Mouse (Mus musculus) hindbrain, embryonic 15.5 days (tissue): ENCODE results near the gene Anpep. TPM values are rescaled to one million over a fixed set of nuclear protein-coding genes. Genes with fewer than 3 reads are reported as not detected.

Source experiments
- ATAC-seq: fragments of 200-750 bp; cut with Nextera tagmentation; 2 replicates; pipeline ENCODE4 v1.8.0; 2017; ENCODE audit warnings: low read depth, moderate number of reproducible peaks, moderate TSS enrichment; ENCODE audit not compliant: low FRiP score
- H3K27ac ChIP-seq: fragments of 300-500 bp; sonication (generic); replicated peaks from 2 replicates; pipeline ENCODE4 v1.5.1; 2015; ENCODE audit warnings: mild to moderate bottlenecking, inconsistent platforms
- H3K27me3 ChIP-seq: fragments of 300-500 bp; sonication (generic); 2 replicates; pipeline ENCODE4 v1.6.1; 2015; ENCODE audit warnings: control low read depth, inconsistent platforms
- H3K36me3 ChIP-seq: fragments of 300-500 bp; sonication (generic); 2 replicates; pipeline ENCODE4 v1.6.1; 2015; ENCODE audit warnings: control low read depth, inconsistent platforms
- H3K4me1 ChIP-seq: fragments of 300-500 bp; sonication (generic); replicated peaks from 2 replicates; pipeline ENCODE4 v1.6.1; 2015; ENCODE audit warnings: control low read depth, inconsistent platforms
- H3K4me2 ChIP-seq: fragments of 300-500 bp; sonication (generic); 2 replicates; pipeline ENCODE4 v1.6.1; 2015; ENCODE audit warnings: moderate library complexity, mild to moderate bottlenecking, inconsistent platforms
- H3K4me3 ChIP-seq: fragments of 300-500 bp; sonication (generic); 2 replicates; pipeline ENCODE4 v1.5.1; 2015; ENCODE audit warnings: mild to moderate bottlenecking, inconsistent platforms
- H3K9ac ChIP-seq: fragments of 300-500 bp; sonication (generic); 2 replicates; pipeline ENCODE4 v1.6.1; 2015; ENCODE audit warnings: inconsistent platforms
- H3K9me3 ChIP-seq: fragments of 300-500 bp; sonication (generic); 2 replicates; pipeline ENCODE4 v1.6.1; 2016; ENCODE audit warnings: control low read depth, inconsistent platforms
- WGBS: fragments of 180-500 bp; shearing (Covaris S2); methylation state at CpG from one replicate; pipeline ENCODE4 v1.1.7; 2015; 5-methylcytosine and 5-hydroxymethylcytosine counted together
- polyA plus RNA-seq: library from polyadenylated mRNA; unstranded; fragments of >200 nt; fragmentation: Nextera tagmentation; extraction: Ambion mirVana; gene quantifications from 2 replicates; pipeline ENCODE4 v1.2.1, GENCODE M21; 2015

Gene Anpep
- polyA plus RNA-seq, 1 experiment from 2014 or later = 3.3 TPM

DNA sequence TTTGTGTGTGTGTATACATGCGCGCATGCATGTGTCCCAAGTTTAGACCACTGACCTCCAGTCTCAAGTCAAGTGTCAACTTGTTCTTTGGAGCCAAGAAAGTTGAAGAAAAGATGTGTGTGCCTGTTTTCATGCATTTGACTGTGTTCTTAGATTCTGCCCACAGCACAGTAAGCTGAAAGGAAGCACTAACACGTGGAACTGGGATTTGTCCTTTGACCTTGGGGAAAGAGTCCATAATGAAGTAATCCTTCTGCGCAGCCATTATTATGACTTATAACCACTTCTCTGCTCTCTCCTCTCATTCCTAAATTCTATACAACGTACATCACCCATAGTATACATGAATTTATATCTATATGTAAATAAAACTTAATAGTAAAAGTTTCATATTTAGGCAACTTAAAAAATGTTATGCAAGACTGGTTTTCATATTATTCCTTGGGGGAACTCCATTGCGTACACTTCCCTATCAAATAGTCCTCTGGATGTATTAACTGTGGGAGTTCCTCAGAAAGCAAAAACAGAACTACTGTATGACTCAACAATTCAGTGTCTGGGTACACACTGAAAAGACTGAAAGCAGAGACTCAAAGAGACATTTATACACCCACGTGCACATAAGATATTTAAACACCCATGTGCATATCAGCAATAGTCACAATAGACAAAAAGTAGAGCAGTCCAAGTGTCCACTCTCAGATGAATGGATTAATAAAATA is 22.9 kb upstream of the Anpep start:
- H3K9ac ChIP-seq = no peak overlapping the region
- H3K27me3 ChIP-seq = no peaks in the 10 kb centered on the region
- H3K36me3 ChIP-seq = peaks cover 27% of the 10 kb centered on the region
- H3K4me3 ChIP-seq = no peak overlapping the region
- ATAC-seq = no peak
- H3K9me3 ChIP-seq = no peaks in the 10 kb centered on the region
- H3K4me2 ChIP-seq = no peak overlapping the region
- 95% methylated on average over 7 of the region's 7 CpGs for WGBS
- H3K27ac ChIP-seq = no peak overlapping the region
- no peaks in the 10 kb centered on the region for H3K4me1 ChIP-seq

GRCm38 (mm10) chr7:79881901-79882300 is 21.0 kb upstream of the Anpep start:
- 98% methylated on average over 6 of the region's 6 CpGs for WGBS
- Histone ChIP-seq H3K4me3 (no peak overlapping the region), H3K4me2 (no peak overlapping the region), H3K36me3 (peaks cover 17% of the 10 kb centered on the region), H3K9ac (no peak overlapping the region), H3K27me3 (no peaks in the 10 kb centered on the region), H3K9me3 (no peaks in the 10 kb centered on the region), H3K4me1 (no peaks in the 10 kb centered on the region), H3K27ac (no peak overlapping the region)
- no peak for ATAC-seq

DNA sequence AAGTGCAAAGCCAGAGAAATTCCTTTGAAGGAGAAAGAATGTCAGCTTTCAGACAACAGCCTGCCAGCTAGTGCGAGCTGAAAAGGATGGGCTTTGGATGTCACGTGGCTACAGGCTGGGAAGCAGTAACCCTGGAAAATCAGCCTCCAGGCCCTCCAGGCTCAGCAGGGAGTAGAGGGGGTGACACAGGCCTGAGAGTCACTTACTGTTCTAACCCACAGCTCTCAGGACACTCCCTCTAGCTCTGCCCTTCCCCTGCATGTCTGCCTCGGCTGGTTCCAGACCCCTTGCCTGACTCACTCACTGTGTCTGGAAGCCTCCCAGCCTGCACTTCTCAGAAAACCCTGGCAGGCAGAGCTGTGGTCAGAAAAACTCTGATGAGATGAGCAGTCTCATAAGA is 20.1 kb upstream of the Anpep start:
- WGBS = 51% methylated on average over 3 of the region's 3 CpGs
- Histone ChIP-seq H3K27me3 (no peaks in the 10 kb centered on the region), H3K36me3 (peaks cover 17% of the 10 kb centered on the region), H3K4me2 (no peak overlapping the region), H3K4me3 (no peak overlapping the region), H3K27ac (no peak overlapping the region), H3K9me3 (no peaks in the 10 kb centered on the region), H3K9ac (no peak overlapping the region), H3K4me1 (no peaks in the 10 kb centered on the region)
- ATAC-seq = no peak

DNA sequence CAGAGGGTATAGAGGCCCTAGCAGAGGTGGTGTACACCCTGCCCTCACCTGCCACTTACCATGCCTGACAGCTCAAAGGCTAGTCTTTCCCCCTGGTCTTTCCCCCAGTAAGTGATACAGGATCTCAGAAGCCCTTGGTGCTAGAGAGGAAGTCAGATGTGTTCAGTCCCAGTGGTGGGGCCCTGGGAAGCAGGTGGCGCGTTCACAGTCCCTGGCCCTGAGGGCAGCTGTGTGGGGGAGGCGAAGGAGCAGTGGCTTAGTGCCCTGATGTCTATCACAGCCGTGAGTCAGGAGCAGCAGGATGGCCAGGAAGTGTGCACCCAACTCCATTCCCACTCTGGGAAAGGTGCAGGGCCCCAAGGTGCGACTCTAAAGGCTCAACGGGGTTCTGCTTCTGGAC is 19.2 kb upstream of the Anpep start:
- Histone ChIP-seq H3K36me3 (peaks cover 17% of the 10 kb centered on the region), H3K27me3 (no peaks in the 10 kb centered on the region), H3K9ac (no peak overlapping the region), H3K4me2 (no peak overlapping the region), H3K27ac (no peak overlapping the region), H3K9me3 (no peaks in the 10 kb centered on the region), H3K4me3 (no peak overlapping the region), H3K4me1 (no peaks in the 10 kb centered on the region)
- no peak for ATAC-seq
- WGBS = 94% methylated on average over 6 of the region's 6 CpGs

- no peak overlapping the region for H3K4me3 ChIP-seq
- 73% methylated on average over 2 of the region's 2 CpGs for WGBS
- no peak overlapping the region for H3K27ac ChIP-seq
- no peaks in the 10 kb centered on the region for H3K4me1 ChIP-seq
- no peak overlapping the region for H3K4me2 ChIP-seq
- H3K9me3 ChIP-seq = no peaks in the 10 kb centered on the region
- H3K9ac ChIP-seq = no peak overlapping the region
- H3K27me3 ChIP-seq = no peaks in the 10 kb centered on the region
- no peak for ATAC-seq
- peaks cover 16% of the 10 kb centered on the region for H3K36me3 ChIP-seq
These were observed 17.7 kb upstream of the Anpep start for GRCm38 (mm10) chr7:79878455-79879025.

DNA sequence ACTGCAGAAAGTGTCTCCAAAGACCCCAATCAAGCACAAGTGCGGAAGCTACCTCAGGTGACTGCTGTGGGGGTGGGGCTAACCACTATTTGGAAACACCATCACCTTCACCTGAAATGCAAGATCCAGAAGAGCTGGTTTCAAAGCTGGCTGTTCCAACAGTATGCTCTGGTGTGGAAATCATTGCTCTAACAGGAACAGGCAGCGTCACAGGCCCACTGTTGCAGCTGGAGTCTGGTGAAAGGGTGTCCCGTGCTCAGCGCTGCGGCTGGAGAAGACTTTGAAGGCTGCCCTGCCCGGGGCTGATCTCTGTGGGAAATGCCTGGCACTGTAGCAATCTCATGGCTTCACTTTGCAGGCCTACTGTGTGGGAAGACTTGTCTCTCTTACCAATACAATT is 12.5 kb upstream of the Anpep start:
- no peak for ATAC-seq

DNA sequence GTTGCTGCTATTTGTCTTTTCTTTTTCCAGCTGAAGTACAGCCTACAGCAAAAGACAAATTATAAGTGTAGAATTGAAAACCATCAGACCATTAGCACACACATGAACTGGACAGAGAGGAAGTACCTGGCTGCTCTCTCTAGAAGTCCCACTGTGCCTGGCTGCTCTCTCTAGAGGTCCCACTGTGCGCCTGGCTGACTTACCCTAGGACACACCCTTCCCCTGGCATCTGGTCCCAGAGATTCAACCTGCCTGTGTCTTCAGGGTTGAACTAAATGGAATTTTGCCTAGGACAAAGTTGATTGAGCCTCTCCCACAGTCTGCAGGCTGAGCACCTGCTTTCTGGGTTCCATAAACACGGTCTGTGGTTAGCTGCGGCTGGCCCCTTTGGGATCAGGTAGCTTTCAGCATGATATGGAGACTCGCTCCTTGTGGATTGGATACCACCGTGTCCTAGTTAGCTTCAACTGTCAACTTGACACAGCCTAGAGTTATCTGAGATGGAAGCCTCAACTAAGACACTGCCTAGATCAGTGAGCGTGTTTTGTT is 11.0 kb upstream of the Anpep start:
- Histone ChIP-seq H3K4me1 (no peaks in the 10 kb centered on the region), H3K4me3 (no peak overlapping the region), H3K27ac (no peak overlapping the region), H3K9me3 (no peaks in the 10 kb centered on the region), H3K27me3 (no peaks in the 10 kb centered on the region), H3K9ac (no peak overlapping the region), H3K36me3 (no peaks in the 10 kb centered on the region), H3K4me2 (no peak overlapping the region)
- ATAC-seq = no peak
- 88% methylated on average over 6 of the region's 6 CpGs for WGBS

More for the DNA sequence above, 12.5 kb upstream of the Anpep start:
- Histone ChIP-seq H3K9ac (no peak overlapping the region), H3K4me1 (no peaks in the 10 kb centered on the region), H3K9me3 (no peaks in the 10 kb centered on the region), H3K4me2 (no peak overlapping the region), H3K27ac (no peak overlapping the region), H3K4me3 (no peak overlapping the region), H3K36me3 (no peaks in the 10 kb centered on the region), H3K27me3 (no peaks in the 10 kb centered on the region)
- 88% methylated on average over 6 of the region's 6 CpGs for WGBS

GRCm38 (mm10) chr7:79869072-79869719 is 8.3 kb upstream of the Anpep start:
- Histone ChIP-seq H3K4me1 (no peaks in the 10 kb centered on the region), H3K9me3 (no peaks in the 10 kb centered on the region), H3K4me3 (no peak overlapping the region), H3K4me2 (no peak overlapping the region), H3K27me3 (no peaks in the 10 kb centered on the region), H3K27ac (no peak overlapping the region), H3K36me3 (no peaks in the 10 kb centered on the region), H3K9ac (no peak overlapping the region)
- ATAC-seq = no peak
- 52% methylated on average over 6 of the region's 6 CpGs for WGBS

DNA sequence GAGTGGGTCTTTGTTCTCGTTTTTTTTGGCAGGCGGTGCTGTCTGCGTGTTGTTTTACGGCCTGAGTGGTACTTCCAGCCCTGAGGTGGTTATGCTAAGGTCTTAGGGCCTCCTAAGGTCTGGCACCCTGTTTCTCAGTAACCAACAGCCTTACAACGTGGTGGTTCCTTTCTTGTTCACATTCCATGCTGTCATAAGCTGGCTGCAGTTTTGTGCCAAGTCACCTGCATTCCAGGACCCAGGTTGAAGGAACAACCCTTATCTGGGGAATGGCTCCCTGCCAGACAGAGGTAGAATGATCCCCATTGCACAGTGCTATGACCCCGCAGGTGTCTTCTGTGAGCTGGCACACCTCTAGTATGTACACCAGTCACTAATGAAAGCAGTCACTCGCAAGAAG is 7.6 kb upstream of the Anpep start:
- 87% methylated on average over 7 of the region's 7 CpGs for WGBS
- Histone ChIP-seq H3K36me3 (no peaks in the 10 kb centered on the region), H3K27me3 (no peaks in the 10 kb centered on the region), H3K9me3 (no peaks in the 10 kb centered on the region), H3K27ac (no peak overlapping the region), H3K4me3 (no peak overlapping the region), H3K9ac (no peak overlapping the region), H3K4me1 (no peaks in the 10 kb centered on the region), H3K4me2 (no peak overlapping the region)
- ATAC-seq = no peak

DNA sequence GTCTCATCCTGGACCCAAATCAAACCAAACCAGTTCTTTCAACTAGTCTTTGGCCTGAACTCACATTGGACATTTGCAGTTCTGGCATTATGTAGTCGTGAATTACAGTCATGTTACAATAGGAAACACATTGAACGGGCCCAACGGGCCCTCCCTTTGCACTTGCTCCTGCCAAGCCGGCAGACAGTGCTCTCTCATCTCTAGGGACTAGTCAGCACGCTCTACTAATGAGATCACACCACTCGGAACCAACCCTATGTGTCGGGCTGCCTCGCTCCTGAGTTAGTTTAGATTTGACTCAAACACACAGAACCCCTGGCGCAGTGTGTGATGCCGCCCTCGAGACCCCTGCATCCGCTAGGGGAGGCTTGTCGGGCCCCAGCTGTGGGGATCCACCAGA is 7.0 kb upstream of the Anpep start:
- no peaks in the 10 kb centered on the region for H3K4me1 ChIP-seq
- H3K9ac ChIP-seq = no peak overlapping the region
- H3K36me3 ChIP-seq = no peaks in the 10 kb centered on the region
- WGBS = 74% methylated on average over 13 of the region's 13 CpGs
- no peak for ATAC-seq
- H3K27ac ChIP-seq = no peak overlapping the region
- no peak overlapping the region for H3K4me2 ChIP-seq
- no peaks in the 10 kb centered on the region for H3K27me3 ChIP-seq
- no peak overlapping the region for H3K4me3 ChIP-seq
- no peaks in the 10 kb centered on the region for H3K9me3 ChIP-seq

GRCm38 (mm10) chr7:79866294-79867000 is 5.6 kb upstream of the Anpep start:
- Histone ChIP-seq H3K4me1 (no peaks in the 10 kb centered on the region), H3K27ac (no peak overlapping the region), H3K9me3 (no peaks in the 10 kb centered on the region), H3K36me3 (no peaks in the 10 kb centered on the region), H3K27me3 (no peaks in the 10 kb centered on the region), H3K4me2 (no peak overlapping the region), H3K9ac (no peak overlapping the region), H3K4me3 (no peak overlapping the region)
- ATAC-seq = no peak
- whole genome bisulfite sequencing = 72% methylated on average over 3 of the region's 3 CpGs

GRCm38 (mm10) chr7:79861794-79862193 is 935 bp upstream of the Anpep start:
- ATAC-seq = no peak
- no peaks in the 10 kb centered on the region for H3K4me1 ChIP-seq
- H3K9ac ChIP-seq = no peak overlapping the region
- WGBS = 91% methylated on average over 8 of the region's 8 CpGs
- H3K36me3 ChIP-seq = no peaks in the 10 kb centered on the region
- H3K4me3 ChIP-seq = no peak overlapping the region
- no peaks in the 10 kb centered on the region for H3K9me3 ChIP-seq
- H3K27ac ChIP-seq = no peak overlapping the region
- no peak overlapping the region for H3K4me2 ChIP-seq
- H3K27me3 ChIP-seq = no peaks in the 10 kb centered on the region
